Mouse (Mus musculus): ENCODE results near the gene Rpe. TPM values are rescaled to one million over a fixed set of nuclear protein-coding genes. Genes with fewer than 3 reads are reported as not detected.

Rpe gene
- 34.4 and 41.9 TPM in 2 replicates for polyA plus RNA-seq (2012; rRNA removed)

DNA sequence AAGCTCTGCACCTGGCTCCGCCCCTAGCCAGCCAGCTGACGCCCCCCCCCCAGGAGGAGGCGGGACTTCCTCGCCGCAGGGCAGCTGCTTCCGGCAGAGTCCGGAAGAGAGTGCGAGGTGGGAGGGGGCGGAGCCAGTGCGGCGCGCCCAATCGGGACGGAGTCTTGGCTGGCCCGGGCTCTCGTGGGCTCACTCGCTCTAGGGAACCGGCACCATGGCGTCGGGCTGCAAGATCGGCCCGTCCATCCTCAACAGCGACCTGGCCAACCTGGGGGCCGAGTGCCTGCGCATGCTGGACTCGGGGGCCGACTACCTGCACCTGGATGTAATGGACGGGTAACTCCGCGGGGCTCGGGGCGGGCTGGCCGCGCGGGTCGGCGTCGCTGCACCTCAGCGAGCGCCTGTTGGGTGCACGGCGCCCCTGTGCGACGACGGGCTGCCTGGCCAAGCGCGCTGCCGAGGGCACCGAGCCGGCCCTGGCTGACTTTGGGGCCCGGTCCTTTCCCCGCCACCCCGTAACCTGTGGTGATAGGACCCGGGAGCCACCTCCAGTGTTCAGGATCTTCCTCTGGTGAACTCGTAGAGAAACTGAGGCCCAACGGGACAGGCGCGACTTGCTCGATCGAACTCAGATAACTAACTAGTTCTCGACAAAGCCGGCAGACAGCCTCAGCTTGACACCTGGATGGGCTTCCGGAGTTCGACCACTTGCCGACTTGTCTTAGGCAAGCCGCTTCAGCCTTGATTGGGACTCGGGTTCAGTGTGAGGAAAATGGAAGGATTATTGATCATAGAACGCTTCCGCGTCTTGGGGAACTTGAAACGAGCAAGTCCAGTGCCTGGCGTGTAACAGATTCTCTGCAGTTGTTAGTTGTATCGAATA lies at the start of gene Rpe:
Gene Rpe (plus strand): TSS at position 139 of the 883 bp plus-strand sequence.

Other genes with a start within 250 kb of the Rpe start
- gene Unc80, start 232.5 kb upstream of the Rpe start, polyA plus RNA-seq (2012; rRNA removed) = 1.0 TPM in 2 replicates
- 6.9 and 13.8 TPM in 2 replicates for gene Kansl1l, start 116.7 kb downstream of the Rpe start, polyA plus RNA-seq (2012; rRNA removed)
- 21.0 and 24.9 TPM in 2 replicates for gene Acadl, start 162.4 kb downstream of the Rpe start, polyA plus RNA-seq (2012; rRNA removed)
- gene Myl1, start 244.6 kb downstream of the Rpe start, polyA plus RNA-seq (2012; rRNA removed) = 6.1 and 29.2 TPM in 2 replicates

Data from central nervous system, embryonic 11.5 days (tissue).